Mouse (Mus musculus) right cerebral cortex, adult 2 months (tissue): ENCODE measurements around the gene Adh7.

Experiments
- DNase-seq, 2 experiments: peaks; one replicate each; pipeline ENCODE4 v3.0.0; 2021 to 2022; ENCODE audit warnings: low spot score in 2 of 2

Adh7 gene

DNA sequence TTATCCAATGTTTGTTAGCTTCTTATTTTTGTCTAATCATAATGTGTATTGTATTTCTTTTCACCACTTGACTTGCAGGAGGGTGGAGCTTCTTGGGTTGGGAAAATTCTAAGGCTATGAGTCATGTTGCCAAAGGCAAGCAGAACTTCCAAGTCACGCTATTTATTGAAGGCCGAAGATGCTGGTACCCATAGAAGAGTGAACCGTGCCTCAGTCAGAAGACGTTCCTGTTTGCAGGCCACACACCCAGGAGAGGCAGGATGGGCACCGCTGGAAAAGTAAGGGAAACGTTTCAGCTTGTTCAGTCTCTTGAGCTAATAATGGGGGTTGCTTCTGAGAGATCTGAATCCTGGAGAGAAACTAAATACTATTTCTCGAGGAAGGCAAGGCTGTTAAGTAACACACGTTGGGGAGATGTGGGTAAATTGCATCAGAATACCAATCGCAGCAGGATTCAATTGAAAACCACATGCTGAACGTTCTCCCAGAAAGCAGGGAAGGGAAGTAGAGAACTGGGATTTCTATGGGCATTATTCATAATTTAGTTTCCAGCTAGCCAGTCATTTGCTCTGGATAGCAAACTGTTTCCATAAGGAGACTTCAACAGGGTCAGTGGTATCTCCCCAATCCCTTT is at the start of gene Adh7:
Gene Adh7, plus strand, starts transcription at position 130 of the 634 bp plus-strand sequence.
- no peak for DNase-seq

DNA sequence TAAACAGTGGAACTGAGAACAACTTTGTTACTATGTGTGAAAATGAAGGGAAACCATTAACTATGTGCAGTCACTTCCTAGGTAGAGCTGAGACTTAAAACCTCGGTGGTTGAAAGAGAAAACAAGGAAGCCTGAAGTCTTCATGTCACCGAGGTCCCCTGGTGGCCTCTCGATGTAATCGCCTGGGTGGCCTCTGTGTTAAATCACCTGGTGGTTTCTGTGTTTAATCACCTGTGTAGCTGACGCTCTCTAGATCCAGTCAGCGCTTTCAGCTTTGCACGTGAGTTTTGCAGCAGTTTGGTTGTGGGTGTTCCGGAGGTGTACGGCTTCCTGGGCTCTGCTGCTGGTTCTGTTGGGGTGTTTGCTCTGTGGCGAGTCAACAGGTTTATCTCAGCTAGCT is 44.3 kb upstream of the Adh7 start:
- no peak for DNase-seq

DNA sequence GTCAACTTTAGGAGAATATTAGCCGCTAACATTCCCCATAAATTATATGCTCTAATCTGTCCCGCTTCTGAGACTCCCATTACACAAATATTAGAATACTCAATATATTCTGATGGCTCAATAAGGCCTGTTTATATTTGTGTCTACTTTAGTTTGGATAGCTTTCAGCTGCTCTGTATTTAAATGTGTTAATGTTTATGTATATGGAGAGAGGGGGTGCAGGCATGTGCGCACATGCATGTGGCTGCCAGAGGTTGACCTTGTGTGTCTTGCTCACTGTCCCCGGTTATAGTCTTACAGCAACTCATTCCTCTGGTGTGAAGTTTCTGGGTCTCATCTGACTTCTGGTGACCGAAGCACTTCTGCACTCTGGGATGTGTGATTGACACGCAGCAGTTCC is 42.0 kb upstream of the Adh7 start:
- DNase-seq = no peak

DNA sequence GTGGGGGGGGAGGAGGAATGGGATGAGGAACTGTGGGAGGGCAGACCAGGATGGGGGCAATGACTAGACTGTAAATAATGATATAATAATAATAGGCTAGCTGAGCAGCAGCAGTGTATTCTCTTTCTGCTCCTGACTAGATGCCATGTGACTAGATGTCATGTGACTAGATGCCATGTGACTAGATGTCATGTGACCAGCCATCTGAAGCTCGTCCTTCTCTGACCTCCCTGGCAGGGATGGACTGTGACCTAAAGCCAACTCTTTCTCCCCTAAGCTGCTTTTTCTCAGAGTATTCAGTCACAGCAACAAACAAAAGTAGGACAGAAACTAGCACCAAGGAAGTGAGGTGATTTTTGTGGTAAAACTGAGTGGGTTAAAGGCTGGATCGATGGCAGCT is 35.5 kb upstream of the Adh7 start:
- no peak for DNase-seq

DNA sequence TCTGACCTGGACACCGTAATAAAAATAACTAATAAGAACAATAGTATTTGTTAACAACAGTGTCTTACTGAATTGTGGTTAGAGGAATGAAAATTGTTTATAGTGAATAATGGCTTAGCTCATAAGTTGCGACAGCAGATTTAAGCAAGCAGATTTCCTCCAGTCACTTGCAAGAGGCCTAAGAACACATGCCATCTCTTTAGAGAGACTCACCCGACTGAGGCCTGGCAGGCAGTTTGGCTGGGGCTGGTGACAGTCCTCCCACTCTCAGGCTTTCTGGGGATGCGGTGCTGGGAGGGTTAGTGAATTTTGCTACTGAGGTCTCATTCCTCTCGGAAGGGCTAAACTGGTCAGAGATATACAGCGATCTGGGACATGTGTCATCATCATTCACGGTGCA is 34.2 kb upstream of the Adh7 start:
- no peak for DNase-seq

DNA sequence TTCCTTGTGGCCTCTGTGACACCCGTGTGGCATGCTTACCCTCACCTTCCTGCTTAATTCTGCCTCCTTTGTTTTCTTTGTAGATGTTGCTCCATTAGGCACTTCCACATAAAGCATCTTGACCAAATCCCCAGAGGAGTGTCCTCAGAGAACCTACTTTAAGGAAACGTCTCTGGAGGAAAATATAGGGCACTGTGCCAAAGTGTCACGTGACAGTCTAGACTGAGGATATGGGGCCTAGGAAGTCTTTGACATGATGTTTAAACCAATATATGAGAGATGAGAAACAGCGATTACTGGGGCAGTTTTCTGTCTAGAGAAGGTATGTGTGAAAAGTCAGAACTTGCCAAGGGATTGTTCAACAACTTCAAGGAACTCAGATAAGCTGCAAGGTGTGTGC is 32.3 kb upstream of the Adh7 start:
- DNase-seq = no peak

DNA sequence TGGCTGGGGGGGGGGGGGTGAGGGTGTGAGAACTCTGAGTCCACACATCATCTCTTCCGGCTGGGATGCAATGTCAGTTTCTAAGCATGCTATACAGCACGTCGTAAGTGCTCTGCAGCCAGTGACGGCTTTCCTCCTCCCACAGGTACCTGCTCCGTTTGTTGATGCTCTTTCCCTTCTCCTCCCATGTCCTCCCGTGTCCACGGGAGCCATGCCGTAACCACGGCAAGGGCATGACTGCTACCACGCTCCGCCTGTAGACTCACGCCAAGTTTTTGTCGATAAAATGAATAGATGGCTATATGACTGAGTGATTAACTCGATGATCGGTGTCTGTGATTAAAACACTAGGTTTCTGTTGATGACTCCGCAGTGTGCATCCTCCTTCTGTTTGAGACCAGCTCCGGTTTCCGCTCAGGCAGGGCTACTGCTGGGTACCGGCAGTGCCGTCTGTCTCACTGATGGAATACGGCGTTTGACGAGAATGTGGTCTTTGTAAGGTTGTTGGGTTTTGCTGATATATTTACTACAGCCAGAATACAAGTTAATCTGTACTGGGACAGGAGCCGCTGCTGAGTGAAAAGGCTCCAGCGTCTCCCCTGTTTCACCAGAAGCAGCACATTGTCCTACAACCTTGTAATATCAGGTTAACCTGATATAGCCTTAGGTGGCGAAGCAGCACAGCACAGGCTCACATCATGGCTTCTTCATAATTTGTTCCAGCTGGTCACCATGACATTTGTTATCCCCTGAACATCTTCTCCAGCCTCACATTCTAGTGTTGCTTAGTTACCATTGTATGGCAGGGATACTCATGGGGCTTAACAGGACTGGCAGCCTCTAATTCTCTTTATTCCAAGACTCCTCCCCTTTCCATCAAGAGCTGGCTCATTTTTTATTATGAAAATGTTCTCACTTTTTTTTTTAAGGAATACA is 31.3 kb upstream of the Adh7 start:
- DNase-seq = no peak

DNA sequence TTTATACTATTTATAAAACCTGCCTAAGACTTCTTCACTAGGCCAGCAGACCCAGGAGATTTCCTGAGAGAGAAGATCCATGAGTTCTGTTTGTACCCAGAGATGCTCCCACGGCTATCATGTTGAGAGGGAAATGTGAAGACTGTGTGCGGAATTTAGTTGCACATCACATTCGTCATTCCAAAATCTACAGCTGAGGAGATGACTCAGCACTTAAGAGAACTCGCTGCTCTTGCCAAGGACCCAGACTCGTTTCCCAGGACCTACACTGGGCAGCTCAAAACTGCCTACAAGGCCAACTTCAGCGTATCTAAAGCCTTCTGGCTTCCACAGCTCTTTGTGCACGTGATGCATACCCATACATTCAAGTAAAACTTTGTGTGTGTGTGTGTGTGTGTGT is 25.3 kb upstream of the Adh7 start:
- peak in 1 of 2 experiments; percentile 4 for DNase-seq

DNA sequence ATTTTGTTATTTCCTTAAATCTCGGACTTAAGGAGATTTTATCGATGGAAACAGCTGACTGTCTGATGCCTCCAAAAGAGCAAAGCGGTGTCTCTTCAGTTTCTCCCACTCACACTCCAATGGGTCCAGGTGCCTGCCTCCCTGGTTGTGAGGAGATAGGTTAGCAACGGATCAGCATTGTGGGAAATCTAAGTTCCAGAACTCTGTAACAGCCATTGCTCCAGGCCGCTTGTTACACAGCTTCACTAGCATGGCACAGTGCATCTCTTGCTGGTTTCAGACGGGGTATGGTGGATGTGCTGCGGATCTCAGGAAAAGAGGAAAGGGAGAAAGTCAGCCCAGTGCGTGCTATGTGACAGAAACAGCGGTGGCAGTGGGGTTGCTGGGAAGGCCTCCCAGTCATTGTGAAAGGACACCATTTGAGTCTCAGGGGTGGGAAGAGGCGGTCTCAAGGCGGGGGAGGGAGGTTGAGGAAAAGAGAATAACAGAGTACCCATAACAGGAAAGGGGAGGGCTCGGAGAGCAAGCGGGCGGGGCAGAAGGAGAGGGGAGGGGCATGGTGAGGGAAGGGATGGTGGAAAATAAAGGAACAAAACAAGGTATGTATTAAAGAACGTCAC is 23.8 kb upstream of the Adh7 start, which contains the start of gene 4930579F01Rik:
Gene 4930579F01Rik, minus strand, starts transcription at position 143 of the 620 bp plus-strand sequence.
- no peak for DNase-seq

DNA sequence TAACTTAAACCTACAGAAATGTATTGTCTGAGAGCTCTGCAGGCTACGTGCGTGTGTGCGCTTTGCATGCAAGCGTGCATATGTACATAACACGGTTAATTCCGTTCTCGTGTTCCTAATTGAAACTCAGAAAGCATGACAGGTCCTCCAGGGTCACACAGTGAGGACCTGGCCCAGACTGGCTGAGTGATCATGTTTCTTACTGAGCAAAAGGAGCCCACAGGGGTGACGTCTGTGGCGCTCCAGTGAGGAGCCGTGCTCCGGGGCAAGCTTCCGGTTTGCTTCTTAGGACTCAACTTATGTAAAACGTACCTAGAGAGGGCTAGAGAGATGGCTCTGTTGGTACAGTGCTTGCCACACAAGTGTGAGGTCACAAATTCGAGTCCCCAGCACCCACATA is 20.5 kb upstream of the Adh7 start:
- DNase-seq = no peak

DNA sequence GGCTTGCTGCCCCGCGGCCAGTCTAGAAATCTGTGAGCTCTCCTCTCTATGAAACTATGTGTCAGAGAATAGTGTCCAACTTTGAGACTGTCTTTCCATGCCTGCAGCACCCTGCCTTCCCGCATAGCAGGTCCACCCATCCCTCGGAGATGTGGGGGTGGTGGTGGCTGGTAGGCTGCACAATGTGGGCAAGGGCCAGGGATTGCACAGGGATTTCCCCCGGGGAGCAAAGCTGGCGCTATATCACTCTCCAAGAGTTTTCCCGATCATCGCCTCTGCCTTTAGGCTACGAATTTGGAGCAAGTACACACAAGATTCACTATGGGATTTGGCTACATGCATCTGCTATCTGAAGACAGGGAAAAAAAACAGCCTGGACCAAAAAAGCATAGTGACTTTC is 20.0 kb upstream of the Adh7 start:
- DNase-seq = peak; percentile 4

DNA sequence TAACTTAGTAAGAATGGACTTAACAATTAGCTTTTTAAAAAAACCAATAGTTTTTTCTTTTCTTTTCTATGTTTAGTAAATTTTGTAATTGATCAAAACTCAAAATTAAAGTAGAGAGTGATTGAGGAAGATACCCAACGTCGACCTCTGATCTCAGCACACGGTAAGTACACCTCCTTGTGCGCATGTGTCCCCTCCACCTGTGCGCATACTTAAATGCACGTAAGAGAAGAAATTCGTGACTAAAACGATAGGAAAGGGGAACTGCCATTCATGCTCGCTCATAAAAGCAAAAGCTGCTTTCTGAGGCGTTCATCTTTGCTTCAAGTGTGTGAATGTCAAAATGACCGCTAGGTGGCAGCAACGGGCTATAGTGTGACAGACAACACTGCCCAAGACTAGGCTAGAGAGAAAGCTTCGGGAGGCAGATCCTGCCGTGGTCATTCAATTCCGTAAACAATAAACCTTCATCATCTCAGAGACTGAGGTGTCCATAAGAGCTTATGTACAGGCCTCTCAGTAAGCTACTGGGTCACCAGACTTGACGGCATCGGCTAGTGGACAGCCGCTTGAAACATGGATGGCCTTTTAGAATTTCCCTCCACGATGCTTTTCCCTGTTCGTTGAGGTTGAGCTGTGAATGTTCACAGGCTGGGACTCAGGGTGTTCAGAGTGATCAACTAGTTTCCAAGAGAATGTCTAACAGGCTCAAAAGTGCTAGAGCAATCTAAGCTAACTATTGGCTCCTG is 19.4 kb upstream of the Adh7 start:
- peak; percentile 96 for DNase-seq

DNA sequence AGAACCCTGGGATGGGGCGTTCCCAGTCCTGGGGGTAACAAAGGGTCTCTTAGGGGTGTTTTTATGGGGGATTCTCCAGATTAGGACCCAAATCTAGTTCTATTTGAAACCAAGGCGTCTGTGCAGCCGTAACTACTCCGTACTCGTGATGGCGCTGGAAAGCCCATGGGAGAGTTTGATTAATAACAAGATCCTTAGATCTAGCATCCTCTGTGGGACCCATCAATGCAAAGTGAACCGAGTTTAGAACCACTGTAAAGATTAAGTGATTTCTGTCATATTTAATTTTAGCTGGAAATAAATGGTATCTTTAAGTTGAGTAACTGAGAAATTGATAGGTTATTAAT is 18.9 kb upstream of the Adh7 start:
- no peak for DNase-seq

DNA sequence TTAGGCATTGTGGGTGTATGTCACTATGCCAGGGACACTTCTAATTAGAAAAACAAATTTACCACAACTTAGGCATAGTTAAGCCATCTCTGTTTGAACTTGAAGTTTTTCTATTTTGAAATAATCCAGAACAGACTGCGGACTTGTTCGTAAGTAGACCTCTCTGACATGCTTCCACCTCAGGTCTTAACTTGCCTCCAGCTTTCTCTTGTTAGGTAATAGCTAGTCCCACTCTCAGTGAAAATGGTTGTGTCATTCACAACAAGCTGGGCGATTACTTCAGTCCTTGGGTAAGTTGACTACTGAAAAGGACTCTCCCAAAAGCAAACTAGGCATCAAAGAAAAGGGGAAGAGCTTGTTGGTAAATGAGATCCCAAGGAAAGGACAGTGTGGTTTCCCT is 8.7 kb upstream of the Adh7 start:
- no peak for DNase-seq

DNA sequence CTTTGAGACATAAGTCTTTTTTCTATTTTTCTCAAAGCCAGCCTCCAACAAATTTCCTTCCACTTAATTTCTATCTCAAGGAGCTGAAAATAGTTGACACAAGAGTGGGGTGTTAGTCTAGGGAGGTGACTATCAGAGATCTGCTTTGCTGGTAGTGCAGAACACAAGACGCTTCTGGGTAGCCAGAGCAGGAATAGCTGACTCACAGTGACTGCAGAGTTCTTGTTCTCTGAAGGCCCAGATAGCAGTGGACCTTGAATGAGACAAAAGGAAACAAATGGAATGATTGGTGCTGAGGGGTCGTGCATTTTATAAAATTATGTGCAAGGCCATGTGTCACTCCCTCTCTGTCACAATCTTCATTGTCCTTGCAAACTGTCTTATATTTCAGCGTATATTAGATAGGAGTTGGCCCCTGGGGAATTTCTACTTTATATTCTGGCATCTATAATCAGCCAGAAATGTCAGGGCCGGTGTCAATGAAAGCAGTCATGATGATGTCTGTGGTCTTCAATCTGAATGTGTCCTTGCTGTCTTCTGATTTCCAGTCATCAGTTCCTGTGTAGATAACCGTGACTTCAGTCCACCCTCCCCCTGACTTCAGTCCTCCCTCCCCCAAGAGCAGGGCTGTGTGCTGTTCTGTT is 7.0 kb upstream of the Adh7 start:
- DNase-seq = no peak

DNA sequence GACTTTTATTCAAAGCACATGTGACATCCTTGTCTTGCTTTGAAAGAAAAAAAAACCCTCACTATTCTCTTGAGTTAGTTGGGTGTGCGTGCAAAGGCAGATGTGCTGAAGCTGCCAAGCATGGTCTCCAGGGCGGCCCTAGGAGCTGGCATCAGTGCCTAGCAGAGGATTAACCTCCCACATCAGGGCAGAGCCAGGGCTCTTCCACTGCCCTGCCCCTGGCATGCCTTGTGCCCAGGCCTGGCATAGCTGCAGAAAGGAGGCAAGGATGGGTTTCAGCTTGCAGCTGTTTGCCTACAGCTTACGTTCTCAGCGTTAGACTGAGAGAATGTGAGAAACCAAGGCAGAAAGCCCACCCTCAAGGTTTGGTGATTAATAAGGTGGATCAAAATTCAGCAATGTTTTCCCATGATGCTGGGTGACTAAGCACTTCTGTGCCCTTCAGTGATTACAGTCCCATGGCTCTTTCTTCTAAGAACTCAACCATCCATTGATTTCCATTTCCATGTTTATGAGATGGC is 5.1 kb upstream of the Adh7 start:
- no peak for DNase-seq

DNA sequence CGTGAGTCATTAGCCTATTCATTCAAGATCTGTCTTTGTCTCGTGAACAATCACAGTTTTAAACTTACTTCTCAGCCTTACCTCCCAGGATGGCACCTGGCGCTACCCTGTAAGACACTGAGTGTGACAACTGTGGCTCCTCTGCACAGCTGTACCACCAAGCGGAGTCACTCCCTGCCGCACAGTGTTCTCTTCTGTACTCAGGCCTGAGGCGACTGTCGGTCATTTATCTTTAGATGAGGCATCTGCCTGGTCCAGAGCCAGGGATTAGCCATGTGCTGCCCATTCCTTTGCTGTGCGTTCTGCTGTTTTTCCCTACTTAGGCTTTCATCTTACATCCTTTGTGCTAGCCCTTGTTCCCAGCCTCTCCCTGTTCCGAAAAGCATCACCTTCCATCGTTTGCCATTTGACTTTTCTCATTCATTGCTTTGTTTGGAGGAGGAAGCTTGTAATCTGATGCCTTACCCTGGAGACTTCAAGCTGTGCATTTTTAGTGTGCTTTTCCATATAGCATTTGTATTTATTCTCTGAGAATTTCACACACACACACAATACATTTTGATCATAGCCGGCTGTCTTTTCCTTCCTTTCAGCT is 2.1 kb upstream of the Adh7 start:
- no peak for DNase-seq

DNA sequence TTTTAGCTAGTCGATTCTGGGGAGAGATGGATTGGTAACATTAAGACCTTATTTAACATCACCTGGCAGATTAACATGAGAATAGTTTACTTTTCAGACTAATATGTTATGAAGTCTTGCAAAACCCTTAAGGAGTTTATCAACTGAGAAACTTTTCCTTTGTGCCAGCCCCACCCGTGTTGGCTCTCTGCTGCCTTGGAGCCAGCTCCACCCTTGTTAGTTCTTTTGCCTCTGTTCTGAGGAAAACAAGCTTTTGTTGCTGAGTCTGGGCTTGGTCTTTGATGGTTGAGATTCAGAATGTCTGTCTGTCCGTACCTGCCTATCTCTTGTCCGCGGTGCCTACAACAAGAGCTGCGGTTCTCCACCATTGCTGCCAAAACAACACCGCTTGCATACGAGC is 1.5 kb upstream of the Adh7 start:
- no peak for DNase-seq

DNA sequence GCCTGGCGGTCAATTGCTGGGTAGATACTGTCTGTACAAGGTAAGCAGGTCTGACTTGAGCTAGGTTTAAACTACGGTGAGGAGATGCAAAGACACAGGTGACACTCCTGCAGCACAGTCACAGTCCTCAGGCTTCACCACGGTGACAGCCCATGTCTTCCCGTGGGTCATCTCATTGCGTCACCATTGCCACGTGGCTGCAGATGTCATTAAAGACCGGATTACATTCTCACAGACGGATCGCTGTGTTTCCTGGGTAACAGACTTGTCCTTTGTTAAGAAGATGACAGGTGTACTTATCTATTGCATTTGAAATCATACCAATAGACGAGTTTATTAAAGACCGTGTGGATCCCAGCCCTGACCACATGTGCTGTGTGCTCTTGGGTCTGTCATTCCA is 3.6 kb downstream of the Adh7 start:
- DNase-seq = no peak

DNA sequence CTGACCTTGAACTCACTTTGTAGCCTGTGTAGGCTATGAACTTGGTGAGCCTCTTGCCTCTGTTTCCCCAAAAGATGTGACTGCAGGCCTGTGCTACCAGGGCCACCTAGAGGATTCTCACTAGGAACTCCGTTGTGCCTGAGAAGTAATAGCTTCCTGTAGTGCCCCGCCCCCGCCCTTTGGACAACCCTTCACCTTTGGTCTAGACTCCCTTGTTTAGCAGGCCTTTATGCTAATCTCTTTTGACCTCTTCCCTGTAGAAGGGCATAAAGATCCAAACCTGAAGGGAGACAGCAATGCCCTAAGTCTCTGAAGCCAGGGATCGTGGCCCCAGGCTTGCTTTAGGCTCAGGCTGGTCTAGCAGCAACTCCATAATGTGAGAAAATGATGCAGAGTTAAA is 5.0 kb downstream of the Adh7 start:
- DNase-seq = no peak

DNA sequence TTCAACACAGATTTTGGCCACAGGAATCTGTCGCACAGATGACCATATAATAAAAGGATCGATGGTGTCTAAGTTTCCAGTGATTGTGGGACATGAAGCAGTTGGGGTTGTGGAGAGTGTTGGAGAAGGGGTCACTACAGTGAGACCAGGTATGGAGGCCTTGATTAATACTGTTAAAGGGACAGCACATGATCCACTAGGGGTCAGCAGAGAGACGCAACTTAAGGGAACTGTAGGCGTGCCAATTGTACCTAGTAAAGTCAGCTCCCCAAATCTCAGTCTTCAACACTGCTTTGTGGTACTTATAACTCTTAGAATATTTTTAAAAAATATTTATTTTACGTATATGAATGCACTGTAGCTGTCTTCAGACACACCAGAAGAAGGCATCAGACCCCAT is 5.4 kb downstream of the Adh7 start:
- peak; percentile 54 to 59 for DNase-seq
